Mouse (Mus musculus) gastrocnemius, postnatal 4 days (tissue): ENCODE results near the gene Vpreb1. TPM values are rescaled to one million over a fixed set of nuclear protein-coding genes. Genes with fewer than 3 reads are reported as not detected.
A peak's percentile ranks its signal among the peaks of the same experiment; 100 is the strongest.
"Not testable (repeated sequence)": the region's sequence is repeated elsewhere in the genome, so short reads cannot be mapped to it uniquely, and the experiment has no call there.

Experiments
- DNase-seq, 2 experiments: peaks; one replicate each; pipeline ENCODE4 v3.0.0; 2021 to 2022; ENCODE audit warnings: low spot score in 2 of 2, mixed read lengths in 2 of 2
- total RNA-seq, 2 experiments: library from RNA; stranded (reverse); gene quantifications; 2 replicates each; pipeline ENCODE4 v1.2.3; 2021

Gene Vpreb1
- total RNA-seq, 2 experiments from 2014 or later = 0.78 TPM; not detected in 1

DNA sequence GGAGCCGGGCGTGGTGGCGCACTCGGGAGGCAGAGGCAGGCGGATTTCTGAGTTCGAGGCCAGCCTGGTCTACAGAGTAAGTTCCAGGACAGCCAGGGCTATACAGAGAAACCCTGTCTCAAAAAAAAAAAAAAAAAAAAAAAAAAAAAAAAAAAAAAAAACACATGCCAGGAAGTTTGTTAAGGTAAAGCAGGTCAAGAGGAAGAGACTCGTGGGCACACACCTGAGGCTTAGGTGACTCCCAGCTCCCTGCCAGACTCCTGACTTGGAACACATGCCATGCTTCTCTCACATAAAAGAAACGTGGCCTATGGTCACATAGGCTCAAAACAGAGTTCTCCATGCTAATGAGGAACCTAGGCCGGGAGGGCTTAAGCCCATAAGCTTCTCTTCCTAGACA lies 14.6 kb downstream of the Vpreb1 start:
- DNase-seq = not testable (repeated sequence)

DNA sequence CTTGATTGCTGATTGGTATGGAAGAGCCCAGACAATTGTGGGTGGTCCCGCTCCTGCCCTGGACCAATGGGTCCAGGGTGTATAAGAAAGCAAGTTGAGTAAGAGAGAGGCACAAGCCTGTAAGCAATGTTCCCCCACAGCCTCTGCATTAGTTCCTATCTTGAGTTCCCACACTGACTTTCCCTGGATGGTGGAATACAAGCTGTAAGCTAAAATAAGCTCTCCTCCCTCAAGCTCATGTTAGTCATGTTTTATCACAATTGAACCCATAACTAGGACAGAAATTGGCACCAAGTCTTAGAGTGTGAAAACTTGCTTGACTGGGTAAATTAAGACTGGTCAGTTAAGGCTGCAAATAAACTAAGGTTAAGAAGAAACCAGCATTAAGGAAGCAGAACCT lies 15.1 kb downstream of the Vpreb1 start:
- DNase-seq = no peak

DNA sequence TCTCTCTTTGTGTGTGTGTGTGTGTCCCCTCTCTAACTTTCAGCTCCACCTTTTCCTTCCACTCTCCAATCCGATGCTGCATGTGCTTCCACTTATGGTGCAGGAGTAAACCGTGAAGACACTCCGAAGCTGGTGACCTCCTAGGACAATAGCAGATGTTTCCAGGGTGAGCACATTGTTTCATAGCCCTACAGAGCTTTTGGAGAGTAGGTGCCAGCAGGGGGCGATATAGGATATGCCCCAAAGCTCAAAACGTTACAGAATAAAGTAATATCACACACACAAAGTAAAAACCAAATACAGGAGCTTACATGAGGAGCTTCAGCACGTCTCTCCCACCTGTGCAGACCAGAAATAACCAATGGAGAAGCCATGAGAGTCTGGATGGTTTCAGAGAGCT lies 15.8 kb downstream of the Vpreb1 start:
- peak in 1 of 2 experiments; percentile 34 for DNase-seq

DNA sequence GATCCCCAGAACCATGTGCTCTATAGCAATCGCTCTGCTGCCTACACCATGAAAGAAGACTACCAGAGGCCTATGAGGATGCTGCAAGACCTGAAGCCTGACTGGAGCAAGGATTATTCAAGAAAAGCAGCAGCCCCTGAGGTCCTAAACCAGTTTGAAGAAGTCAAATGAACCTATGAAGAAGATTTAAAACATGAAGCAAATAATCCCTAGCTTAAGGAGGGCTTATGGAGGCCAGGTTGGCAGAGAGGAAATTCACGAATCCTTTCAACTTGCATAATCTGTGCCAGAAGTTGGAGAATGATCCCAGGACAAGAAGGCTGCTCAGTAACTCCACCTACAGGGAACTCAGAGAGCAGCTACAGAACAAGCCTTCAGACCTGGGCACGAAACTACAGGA lies 18.2 kb downstream of the Vpreb1 start:
- DNase-seq = no peak

DNA sequence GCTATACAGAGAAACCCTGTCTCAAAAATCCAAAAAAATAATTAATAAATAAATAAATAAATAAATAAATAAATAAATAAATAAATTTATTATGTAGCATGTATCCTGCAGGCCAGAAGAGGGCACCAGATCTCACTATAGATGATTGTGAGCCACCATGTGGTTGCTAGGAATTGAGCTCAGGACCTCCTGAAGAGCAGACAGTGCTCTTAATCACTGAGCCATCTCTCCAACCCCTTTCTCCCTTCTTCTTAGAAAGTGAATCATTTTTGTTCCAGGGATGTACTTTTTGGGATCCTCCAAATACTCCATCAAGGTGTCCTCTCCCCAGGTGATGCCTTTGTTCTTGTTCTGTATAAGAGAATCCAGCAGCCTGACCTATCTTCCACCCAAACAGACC lies 21.4 kb downstream of the Vpreb1 start:
- DNase-seq = no peak

DNA sequence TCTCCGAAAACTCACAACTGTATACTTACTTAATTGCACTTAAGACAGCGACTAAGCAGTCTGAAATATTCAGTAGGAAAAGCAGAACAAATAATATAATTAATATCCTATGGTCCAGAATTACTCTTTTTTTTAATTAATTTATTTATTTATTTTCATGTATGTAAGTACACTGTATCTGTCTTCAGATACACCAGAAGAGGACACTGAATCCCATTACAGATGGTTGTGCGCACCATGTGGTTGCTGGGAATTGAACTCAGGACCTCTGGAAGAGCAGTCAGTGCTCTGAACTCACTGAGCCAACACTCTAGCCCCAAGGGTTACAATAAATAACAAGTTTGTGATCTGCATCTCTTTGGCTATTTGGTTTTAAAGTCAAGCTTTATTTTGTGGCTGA lies 41.0 kb downstream of the Vpreb1 start:
- no peak for DNase-seq

DNA sequence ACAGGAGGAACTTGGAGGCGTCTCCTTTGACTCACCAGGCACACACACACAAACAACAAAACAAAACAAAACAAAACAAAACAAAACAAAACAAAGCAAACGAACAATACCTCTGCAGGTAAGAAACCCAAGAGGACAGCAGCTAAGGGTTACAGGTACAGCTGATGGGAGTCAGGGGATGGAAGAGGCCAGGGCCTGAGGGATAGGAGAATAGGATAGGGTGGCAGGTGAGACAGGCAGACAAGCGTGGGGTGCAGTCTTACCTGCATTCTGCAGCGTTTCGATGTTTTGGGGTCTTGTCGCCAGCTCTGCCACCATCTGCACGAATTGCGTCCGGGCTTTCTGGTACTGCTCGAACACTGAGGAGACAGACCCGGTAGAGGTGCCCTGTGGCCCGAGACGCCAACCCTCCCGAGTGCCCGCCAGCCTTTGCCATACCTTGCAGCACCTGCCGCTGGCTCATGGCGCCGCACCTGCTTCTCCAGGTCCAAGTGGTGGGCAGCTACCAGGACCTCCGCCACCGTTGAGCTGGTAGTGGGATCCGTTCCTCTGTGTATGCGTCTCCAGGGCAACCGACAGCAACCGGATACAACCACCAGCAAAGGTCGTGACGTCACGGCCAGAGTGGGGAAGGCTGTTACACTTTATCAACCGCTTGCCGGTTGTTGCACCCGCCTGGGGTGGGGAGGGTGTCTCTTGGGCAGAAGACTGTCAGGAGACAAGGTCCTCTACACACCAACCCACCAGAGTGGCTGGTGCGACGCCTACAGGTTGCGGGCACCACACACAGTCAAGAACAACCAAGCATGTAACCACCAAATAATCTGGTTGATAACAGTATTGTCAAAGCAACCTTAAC lies 41.7 kb downstream of the Vpreb1 start, which contains the start of gene Spag6l:
Gene Spag6l (minus strand): TSS at position 700 of the 859 bp plus-strand sequence.
- DNase-seq = peak in 1 of 2 experiments; percentile 16

DNA sequence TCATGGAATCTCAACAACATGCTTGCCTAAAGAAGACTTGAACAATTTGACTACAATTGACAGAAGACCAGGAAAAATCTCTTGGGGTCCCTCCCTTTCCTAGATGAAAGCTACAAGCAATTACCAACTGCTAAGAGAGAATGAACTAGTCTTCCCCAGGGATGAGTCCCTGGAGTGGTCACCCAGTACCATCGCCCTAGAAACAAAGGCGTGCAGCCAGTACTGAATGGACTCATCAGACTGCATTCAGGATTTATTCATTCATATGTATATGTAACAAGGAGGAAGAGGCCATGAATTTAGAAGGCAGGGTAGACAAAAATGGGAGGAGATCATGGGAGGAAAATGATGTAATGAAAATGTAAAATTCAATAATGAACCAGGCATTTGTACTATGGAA lies 44.4 kb downstream of the Vpreb1 start:
- no peak for DNase-seq

DNA sequence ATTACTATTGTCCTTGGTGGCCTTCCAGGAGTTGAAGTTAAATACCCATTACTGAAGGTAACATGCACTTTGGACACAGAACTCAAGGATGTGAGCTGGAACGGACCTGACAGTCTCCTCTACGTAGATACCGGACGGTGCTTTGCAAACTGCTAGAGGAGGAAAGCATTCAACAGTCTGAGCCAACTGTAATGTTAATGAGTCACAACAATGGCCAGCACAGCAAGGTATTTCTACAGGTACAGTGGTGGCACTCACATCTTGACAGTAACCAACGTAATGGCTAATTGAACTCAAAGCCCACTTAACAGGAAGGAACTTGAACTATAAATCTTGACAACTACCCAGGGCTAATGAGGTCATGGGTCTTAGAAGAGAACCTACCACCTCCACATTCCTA lies 45.2 kb downstream of the Vpreb1 start:
- no peak for DNase-seq

Other genes starting within 250 kb of the Vpreb1 start
- not detected for gene Olfr19, start 194.4 kb downstream of the Vpreb1 start, total RNA-seq
- not detected for gene Spag6l, start 41.4 kb downstream of the Vpreb1 start, total RNA-seq
- not detected for gene Igll1, start 6.9 kb downstream of the Vpreb1 start, total RNA-seq
- 10 to 100 TPM; 42.0 to 47.8 TPM for gene Top3b, start 107 bp downstream of the Vpreb1 start, total RNA-seq
- 10 to 100 TPM; 28.4 to 28.8 TPM for gene Ppm1f, start 25.6 kb upstream of the Vpreb1 start, total RNA-seq
- 100 to 1,000 TPM; 121 to 124 TPM for gene Mapk1, start 112.5 kb upstream of the Vpreb1 start, total RNA-seq
- gene Ypel1, start 198.9 kb upstream of the Vpreb1 start, total RNA-seq = 1 to 10 TPM; 4.9 to 6.1 TPM
- 10 to 100 TPM; 48.2 to 56.1 TPM for gene Ppil2, start 240.4 kb upstream of the Vpreb1 start, total RNA-seq